Mouse (Mus musculus) ZHBTc4 (cell line): ENCODE measurements around the gene Tmc8.
A peak's percentile ranks its signal among the peaks of the same experiment; 100 is the strongest.
"Not testable (repeated sequence)": the region's sequence is repeated elsewhere in the genome, so short reads cannot be mapped to it uniquely, and the experiment has no call there.

Source experiments
- DNase-seq: peaks from one replicate; pipeline ENCODE4 v3.0.0-alpha.2; 2011; ENCODE audit warnings: low read depth, low spot score

The Tmc8 gene

GRCm38 (mm10) chr11:117772352-117772751 lies 9.5 kb upstream of the Tmc8 start:
- DNase-seq = no peak

- DNase-seq = no peak
These were observed 7.0 kb upstream of the Tmc8 start for GRCm38 (mm10) chr11:117774925-117775324.

GRCm38 (mm10) chr11:117775540-117775939 lies 6.3 kb upstream of the Tmc8 start:
- DNase-seq = no peak

- DNase-seq = no peak
These were observed 5.6 kb upstream of the Tmc8 start for GRCm38 (mm10) chr11:117776085-117776792.

- DNase-seq = no peak
These were observed 4.8 kb upstream of the Tmc8 start for GRCm38 (mm10) chr11:117777111-117777510.

GRCm38 (mm10) chr11:117778031-117778430 lies 3.8 kb upstream of the Tmc8 start:
- DNase-seq = no peak

- DNase-seq = peak; percentile 62
These were observed 2.9 kb upstream of the Tmc8 start for GRCm38 (mm10) chr11:117778851-117779433.

- peak; percentile 46 for DNase-seq
These were observed 2.3 kb upstream of the Tmc8 start for GRCm38 (mm10) chr11:117779434-117780198.

- DNase-seq = peak; percentile 40
These were observed 1.7 kb upstream of the Tmc8 start for GRCm38 (mm10) chr11:117780199-117780515.

GRCm38 (mm10) chr11:117780582-117781111 lies 1.2 kb upstream of the Tmc8 start:
- DNase-seq = peak; percentile 95

GRCm38 (mm10) chr11:117781199-117781821 lies 566 bp upstream of the Tmc8 start:
- DNase-seq = no peak

GRCm38 (mm10) chr11:117782705-117783034 lies 794 bp downstream of the Tmc8 start:
- no peak for DNase-seq

GRCm38 (mm10) chr11:117783089-117783488 lies 1.2 kb downstream of the Tmc8 start:
- DNase-seq = peak; percentile 78

GRCm38 (mm10) chr11:117783683-117784309 lies 1.9 kb downstream of the Tmc8 start:
- no peak for DNase-seq

- peak; percentile 87 for DNase-seq
These were observed 4.4 kb downstream of the Tmc8 start for GRCm38 (mm10) chr11:117786294-117786693.

GRCm38 (mm10) chr11:117788481-117788880 lies 6.6 kb downstream of the Tmc8 start:
- not testable (repeated sequence) for DNase-seq

- peak; percentile 85 for DNase-seq
These were observed 8.4 kb downstream of the Tmc8 start for GRCm38 (mm10) chr11:117790286-117790685.

- peak; percentile 68 for DNase-seq
These were observed 9.0 kb downstream of the Tmc8 start for GRCm38 (mm10) chr11:117790703-117791440.

- DNase-seq = no peak
These were observed 9.5 kb downstream of the Tmc8 start for GRCm38 (mm10) chr11:117791441-117791761.

GRCm38 (mm10) chr11:117792281-117792888 lies 10.5 kb downstream of the Tmc8 start:
- DNase-seq = peak; percentile 97
